Mouse (Mus musculus) CH12F3 (cell line): Measurements from ENCODE around the gene Tmem150a.

Experiments
- in situ Hi-C: fragments of 300-500 bp; cut with MboI; formaldehyde crosslinking; loops from 2 replicates; pipeline ENCODE4 v1.14.3; 2020; ENCODE audit warnings: low sequenced_read_pairs

Tmem150a gene

DNA sequence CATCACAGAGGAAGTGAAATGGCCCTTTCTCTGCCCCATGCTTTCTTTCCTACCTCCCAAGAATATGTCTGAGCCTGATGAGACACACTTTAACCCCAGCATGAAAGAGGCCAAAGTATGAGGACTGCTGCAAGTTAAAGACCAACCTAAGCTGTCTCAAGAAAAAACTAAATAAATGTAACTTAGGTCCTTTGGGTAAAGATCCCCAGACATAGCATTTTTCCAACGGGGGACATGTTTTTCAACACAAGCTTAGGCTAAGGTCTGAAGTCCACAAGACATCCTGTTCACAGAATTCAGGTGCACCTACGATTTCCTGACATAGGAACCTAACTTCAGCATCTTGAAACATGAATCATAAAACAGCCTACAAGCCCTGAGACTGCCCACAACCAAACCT is 5.0 kb upstream of the Tmem150a start:
- in situ Hi-C loops: no loop called here

DNA sequence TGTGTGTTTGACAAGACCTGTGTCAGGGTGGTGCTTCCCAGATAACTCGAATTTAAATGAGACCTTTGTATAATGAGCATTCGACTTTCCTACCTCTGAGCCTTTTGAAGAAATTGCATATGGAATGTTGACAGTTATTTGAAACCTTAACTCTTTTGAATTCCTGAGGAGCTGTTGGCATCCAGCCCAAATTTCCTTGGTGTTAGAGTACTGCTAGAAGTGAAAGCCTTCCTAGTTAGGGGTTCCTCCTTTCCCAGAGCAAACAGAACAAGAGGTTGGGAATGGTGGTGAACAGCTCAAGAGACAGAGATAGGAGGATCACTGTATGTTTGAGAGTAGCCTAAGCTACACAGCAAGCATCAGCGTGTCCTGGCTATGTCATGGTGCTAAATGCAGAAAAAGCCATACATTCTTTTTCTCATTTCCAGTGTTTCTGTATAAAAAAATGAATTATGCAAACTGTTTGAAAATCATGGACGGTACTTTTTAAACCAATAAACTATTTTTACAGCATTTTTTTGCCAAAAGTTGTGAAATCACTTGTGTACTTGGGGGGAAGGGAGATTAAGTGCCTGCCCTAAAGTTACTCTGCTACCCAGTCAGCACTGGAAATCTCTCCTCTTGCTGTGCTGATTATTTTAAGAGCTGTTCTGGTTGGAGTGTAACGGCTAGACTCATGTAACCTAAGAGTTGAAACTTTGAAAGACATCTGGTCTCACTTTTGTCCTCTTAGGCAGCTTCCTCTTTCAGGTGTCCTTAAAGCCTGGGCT is 2.4 kb upstream of the Tmem150a start:
- in situ Hi-C loops: no loop called here

DNA sequence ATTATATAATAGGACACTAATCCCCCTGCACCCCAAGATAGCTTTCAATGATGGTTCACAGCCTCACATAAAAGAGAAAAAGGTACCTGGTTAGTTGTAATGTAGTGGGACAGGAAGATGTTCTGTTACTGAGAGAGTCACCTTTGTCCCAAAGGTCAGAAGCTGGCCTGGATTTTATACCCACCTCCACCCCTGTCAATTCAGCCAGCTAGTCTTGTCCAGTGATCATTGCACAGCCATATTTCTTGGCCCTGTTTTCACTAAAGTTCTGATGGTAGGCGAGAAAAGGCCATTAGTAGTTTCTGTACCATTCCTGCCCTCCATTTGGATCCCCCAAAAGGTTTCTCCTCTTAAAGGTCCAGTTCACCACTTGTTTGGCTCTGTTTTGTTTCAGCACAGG is 1.2 kb upstream of the Tmem150a start:
- in situ Hi-C loops: no loop called here

DNA sequence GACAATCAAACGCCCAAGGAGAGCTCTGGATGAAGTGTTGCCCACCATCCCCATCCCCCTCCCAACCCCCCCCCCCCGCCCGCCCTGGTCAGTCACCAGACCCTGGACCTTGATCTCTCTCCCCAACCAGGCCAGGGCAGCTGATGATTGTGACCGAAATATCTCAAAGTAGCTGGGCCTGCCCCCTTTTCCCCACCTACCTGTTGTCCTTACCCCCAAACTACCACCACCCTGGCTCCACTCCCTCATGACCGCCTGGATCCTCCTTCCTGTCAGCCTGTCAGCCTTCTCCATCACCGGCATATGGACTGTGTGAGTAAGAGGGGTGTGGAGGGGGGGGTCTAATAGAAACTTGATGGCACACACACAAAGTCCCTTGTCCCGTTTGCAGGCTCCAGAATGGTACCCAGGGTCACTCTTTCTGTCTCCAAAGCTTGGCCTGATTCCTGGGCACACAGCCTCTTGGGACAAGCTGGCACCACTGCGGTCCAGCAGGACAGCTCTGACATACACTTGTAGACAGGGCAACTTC is 820 bp downstream of the Tmem150a start:
- in situ Hi-C loops: no loop called here

DNA sequence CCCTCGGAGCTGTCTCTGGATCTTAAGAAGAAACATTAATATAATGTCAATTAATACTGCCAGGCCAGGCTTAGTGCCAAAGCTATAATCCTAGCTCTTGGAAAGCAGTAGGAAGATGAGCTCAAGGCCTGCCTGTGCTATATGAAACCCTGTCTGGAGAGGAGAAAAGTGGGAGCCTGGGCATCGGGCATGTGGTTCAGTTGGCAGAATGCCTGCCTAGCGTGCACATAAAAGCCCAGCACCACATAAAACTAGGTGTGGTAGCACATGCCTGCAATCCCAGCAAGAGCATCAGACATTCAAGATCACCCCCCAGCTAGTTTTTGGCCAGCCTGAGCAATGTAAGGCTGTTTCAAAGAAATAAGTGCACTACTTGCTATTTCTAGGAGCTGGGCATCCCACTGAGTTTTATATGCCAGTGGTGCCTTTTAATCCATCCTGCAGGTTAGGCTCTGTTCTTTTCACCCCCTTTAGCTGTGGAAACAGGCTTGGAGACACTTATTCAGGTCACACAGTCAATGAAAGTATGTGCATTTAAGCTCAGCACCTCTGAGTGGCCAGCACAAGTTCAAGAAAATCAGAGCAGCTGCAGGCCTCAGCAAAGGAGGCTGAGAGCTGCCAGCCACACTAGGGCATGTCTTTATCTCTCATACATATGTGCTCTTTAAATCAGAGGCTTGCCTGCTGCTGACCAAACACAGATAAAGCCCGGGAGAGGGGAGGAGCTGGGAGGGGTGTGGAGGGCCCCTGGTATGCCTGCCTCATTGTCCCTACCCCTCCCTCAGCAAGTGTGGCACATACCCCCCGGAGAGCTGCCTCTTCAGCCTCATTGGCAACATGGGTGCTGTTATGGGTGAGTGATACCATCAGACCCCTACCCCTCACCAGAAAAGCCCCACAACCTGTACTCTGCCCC is 2.2 kb downstream of the Tmem150a start:
- in situ Hi-C loops: no loop called here

DNA sequence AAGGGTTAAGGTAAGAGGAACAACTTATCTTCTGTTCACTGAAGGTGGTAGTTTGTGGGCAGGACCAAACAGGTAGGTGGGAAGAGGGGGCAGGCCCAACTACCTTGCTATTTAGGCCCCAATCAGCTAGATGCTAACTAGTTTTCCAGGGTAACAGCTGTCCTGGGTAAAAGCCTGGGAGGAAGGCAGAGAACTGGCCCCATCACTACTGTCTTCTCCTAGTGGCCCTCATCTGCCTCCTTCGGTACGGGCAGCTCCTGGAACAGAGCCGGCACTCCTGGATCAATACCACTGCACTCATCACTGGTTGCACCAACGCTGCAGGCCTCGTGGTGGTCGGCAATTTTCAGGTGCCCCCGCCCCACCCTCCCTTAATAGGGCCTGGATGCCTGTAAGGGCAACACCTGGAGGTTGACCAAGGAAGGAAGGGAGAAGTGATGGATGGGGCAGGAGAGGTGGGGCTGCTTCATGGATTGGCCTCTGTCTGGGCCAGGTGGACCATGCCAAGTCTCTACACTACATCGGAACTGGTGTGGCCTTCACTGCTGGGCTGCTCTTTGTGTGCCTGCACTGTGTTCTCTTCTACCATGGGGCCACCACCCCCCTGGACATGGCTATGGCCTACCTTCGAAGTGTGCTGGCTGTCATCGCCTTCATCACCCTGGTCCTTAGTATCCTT is 3.0 kb downstream of the Tmem150a start:
- in situ Hi-C loops: no loop called here

DNA sequence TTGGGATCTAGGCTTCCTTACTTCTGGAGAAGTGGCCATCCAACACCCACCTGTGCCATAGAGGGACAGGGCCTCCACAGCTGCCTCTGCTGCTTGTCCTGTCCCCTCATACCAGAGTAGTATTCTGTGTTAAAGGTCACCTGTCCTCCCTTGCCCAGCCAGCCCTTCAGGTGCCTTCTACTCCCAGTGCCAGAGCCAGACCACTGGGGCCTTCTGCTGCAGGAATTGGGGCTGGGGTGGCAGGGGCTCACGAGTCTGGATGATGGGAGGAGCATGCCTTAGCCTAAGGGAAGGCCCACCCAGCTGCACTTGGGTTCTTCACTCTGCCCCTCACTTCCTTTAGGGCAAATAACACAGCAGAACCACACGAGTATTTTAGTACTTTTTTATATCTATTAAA is 4.1 kb downstream of the Tmem150a start:
- in situ Hi-C loops: no loop called here

DNA sequence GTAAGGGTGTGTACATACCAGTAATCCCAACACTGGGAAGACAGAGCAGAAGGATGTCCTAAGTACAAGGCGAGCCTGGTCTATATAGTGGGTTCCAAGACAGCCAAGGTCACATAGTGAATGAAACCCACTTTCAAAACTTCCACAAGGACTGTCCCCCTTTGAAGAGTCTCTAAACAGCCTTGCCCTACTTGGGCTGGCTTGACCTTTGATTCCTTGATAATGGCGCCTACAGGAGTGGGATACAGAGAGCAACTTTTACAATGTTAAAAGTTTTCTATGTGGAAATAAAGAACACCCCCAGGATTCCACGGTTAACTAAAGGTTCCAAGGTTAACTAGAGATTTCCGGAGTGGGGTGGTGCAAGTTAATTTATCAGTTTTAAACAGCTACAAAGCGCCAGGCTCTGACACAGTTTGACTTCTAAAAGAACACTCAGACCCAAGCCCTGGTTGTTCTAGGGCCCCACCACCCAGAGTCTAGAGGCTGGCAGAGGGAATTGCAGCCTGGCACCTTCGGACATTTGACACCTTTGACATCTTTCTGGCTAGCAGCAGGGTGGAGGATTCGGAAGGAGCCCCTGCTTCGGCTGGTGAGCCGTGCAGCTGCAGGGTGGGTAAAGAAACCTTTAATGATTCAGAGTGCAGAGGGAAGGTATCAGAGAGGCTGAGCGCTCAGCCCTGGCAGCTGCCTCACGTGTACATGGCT is 4.8 kb downstream of the Tmem150a start:
- in situ Hi-C loops: no loop called here

DNA sequence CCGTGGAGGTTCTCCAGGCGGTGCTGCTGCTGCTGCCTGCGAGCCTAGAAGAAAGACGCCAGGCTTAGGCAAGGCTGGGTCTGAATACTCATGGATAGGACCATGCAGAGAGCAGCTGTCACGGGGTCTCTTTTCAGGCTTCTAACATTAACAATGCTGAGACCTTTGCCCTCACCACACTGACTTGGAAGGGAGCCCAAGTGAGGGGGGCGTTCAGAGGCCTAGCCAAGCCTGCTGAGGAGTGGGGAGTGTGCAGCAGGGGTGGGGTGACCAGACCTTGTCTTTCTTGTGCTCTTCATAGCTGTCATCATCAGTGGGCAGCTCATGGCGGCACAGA is 5.3 kb downstream of the Tmem150a start:
- in situ Hi-C loops: no loop called here

DNA sequence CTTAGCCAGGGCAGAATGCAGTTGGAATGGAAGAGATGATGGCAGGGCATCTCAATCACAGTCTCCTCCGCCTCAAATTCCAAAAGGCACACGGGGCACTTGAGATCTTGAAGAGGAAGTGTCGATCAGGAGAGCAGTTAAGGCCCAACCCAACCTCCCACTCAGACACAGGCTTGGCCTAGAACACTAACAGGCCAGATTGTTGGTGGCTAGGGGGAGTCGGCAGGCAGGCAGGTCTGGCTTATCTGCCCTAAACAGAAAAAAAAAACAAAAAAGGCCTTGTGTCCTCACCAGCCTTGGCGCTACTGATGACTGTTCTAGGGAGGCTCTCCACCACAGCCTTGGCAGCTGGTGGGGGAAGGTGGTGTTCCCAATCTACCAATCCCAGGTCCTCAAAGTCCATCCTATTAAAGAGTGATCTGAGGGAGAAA is 5.9 kb downstream of the Tmem150a start:
- in situ Hi-C loops: no loop called here

DNA sequence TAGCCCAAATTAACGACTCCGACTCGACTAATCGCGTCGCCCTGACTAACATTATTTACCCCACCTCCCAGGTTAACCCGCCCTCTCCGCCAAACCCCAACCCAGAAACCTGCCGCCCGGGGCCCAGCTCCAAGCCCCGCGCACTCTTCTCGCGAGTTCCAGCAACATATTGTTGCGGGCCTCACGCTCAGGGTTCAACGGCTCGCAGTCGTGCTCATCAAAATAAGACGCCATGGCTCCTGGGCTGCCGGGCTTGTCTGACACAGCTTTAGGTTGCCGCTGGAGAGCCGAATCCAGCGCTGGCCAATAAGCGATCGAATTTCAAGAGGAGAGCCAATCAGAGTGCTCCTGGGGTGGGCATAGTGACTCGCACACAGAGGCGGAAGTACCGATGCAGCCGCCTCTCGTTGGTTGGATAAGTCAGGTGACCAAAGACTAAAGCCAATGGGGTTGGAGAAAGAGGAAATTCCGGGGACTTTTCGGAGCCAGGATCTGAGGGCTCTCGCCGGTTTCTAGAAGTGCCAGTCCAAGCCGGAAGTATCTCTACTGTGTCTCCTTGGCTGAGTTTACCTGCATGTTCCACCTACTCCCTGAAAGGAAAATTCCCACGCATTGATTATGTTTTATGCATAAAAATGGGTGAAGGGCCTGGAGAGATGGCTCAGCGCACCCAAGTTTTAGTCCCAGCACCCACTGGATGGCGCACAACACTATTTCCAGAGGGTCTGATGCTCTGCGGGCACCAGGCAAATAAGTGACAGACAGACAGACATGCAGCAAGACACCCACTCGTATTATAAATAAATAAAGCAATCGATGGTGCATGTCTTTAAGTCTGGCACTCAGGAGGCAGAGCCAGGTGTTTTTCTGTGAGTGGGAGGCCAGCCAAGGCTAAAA is 7.1 kb downstream of the Tmem150a start:
- in situ Hi-C loops: no loop called here

DNA sequence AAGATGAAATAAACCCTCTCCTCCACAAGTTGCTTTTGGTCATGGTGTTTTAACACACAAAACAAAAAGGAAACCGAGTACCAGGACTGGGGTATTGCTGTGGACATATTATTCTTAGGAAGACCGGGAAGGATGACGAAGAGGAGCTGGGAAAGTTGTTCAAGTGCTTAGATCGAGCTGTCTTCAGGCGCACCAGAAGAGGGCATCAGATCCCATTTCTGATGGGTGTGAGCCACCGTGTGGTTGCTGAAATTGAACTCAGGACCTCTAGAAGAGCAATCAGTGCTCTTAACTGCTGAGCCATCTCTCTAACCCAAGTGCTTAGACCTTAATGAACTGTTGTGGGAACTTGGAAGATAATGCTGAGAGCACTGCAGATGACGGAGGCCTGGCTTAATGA is 8.8 kb downstream of the Tmem150a start:
- in situ Hi-C loops: no loop called here

DNA sequence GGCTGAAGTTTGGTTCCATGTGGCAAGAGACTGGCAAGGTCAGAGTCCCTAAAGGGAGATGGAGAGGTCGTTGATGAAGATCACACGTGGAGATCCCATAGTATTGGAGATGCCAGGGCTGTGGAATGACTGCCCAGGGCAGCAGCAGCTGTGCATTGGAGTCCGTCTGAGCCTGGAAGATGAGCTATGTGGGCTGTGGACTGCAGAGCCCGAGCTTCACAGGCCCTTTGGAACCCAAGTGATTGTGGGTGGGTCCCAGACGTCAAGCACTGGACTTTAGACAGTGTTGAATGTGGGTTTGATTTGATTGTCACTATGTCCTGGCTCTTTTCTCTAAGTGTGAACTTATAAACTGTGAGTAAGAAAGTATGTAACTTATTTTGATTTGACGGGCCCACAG is 9.7 kb downstream of the Tmem150a start:
- in situ Hi-C loops: no loop called here

DNA sequence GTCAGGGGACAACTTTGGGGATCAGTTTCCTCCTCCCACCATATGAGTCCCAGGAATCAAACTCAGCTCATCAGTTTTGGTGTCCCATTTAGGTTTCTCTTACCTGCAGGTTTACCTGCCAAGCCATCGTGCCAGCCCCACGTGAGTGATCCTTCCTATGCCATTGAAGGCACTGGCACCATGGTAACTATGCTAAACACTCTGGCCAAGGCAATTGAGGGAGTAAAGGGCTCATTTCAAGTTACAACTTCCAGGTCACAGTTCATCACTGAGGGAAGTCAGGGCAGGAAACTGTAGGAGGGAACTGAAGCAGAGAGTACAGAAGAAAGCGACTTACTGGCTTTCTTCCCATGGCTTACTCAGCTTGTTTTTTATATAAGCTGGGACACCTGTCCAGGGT is 11.1 kb downstream of the Tmem150a start:
- in situ Hi-C loops: no loop called here

DNA sequence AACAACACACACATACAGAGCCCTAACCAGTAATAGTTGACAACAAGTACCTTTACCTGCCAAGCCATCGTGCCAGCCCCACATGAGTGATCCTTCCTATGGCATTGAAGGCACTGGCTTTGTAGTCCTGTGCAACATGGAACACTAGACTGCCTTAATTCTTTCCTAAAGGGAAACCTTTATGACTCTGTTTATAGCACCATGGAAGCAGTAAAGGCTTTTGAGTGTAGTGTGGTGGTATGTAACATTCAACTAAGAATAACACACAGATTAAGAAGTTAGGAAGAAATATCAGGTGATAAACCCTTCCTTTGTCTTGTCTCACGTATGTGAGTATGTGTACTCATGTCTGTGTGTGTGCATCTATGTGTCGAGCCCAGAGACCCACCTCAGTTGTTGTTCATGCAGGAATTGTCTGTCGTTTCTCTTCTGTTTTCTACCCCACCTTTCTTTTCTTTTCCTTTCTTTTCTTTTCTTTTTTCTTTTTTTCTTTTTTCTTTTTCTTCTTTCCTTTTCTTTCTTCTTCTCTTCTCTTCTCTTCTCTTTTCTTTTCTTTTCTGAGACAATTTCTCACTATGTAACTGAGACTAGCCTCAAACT is 11.7 kb downstream of the Tmem150a start, which contains the start of gene Rnf181:
TSS of gene Rnf181 (minus strand) at position 113 of the 600 bp plus-strand sequence.
- in situ Hi-C loops: no loop called here

DNA sequence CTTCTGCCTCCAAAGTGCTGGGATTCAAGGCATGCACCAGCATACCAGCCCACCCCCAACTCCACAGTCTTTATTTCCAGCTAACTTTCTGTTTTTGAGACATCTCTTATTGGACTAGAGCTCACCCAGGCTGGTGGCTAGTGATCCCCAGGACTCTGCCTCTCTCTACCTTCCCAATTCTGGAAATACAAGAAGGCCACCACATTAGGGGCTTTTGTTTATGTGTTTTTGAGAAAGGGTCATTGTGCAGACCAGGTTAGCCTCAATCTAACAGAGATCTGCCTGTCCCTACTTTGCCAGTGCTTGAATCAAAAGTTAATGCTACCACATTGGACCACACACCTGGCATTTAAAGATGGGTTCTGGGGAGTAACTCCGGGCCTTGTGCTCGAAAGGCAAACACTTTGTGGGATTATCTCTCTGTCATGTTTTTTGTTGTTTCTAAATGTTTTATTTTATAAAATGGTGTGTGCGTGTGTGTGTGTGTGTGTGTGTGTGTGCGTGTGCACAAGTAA is 12.3 kb downstream of the Tmem150a start:
- in situ Hi-C loops: no loop called here

DNA sequence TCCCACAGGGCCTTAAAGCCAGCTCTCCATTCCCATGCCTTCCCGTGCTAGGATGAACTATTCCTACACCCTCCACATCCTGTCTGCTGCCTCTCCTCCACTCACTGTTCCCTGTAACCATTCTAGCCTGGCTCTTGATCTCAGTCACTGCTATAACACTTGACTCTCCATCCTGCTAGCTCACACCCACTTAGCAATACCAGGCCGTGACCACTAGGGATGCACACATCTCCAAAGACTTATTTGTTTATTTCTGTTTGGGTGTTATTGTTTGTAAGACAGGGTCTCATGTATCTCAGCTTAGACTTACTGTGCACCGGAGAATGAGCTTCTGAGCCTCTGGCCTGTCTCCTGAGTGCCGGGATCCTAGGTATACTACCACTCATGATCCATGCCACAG is 14.3 kb downstream of the Tmem150a start:
- in situ Hi-C loops: no loop called here

DNA sequence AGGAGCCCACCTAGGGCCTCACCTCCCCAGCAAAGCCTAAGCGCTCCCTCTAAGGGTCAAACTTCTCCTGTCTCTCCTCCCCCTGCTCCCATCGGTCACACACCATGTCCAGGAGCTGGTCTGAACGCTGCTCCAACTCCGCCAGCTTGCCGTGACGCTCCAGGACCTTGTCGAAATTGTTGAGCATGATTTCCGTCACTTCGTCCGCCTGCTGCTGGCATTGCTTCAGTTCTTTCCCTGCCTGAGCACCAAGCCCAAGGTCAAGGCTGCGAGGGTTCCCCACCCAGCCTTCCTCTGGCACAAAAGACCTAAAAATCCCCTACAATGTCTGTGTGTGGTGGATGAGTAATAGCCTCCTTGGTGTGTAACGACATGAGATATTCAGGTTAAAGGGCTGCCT is 14.8 kb downstream of the Tmem150a start:
- in situ Hi-C loops: no loop called here

DNA sequence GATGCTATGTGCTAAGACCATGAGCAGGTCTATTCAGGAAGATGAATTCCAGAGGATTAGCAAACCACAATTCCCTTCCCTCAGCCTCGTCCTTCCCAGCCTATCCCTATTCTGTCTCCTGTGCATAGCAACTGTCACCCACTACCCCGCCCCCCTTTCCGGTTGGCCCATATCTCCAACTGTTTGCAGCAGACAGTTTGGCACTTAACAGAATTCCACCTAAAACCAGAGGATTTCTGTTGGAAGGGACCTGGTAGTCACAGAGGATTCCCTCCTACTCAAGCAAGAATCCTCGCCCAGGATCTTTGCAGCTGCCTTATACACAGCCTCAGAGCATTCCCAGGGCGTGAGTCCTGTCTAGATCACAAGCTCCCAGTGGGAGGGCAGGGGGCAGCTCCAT is 15.9 kb downstream of the Tmem150a start:
- in situ Hi-C loops: no loop called here
